Mouse (Mus musculus): ENCODE measurements around the gene Arhgap27. TPM values are rescaled to one million over a fixed set of nuclear protein-coding genes. Genes with fewer than 3 reads are reported as not detected.
"Not testable (repeated sequence)": the region's sequence is repeated elsewhere in the genome, so short reads cannot be mapped to it uniquely, and the experiment has no call there.

The Arhgap27 gene
- total RNA-seq, 2 experiments from 2014 or later = 7.9 to 9.6 TPM

GRCm38 (mm10) chr11:103332890-103333651 is 30.4 kb downstream of the Arhgap27 start:
- DNase-seq = peak in 1 of 2 experiments; percentile 25

GRCm38 (mm10) chr11:103332186-103332889 is 31.2 kb downstream of the Arhgap27 start:
- DNase-seq = peak; percentile 78 to 84

- no peak for DNase-seq
These were observed 31.8 kb downstream of the Arhgap27 start for GRCm38 (mm10) chr11:103331502-103332185.

GRCm38 (mm10) chr11:103330651-103331319 is 32.7 kb downstream of the Arhgap27 start:
- DNase-seq = no peak

GRCm38 (mm10) chr11:103326950-103327349 is 36.5 kb downstream of the Arhgap27 start:
- DNase-seq = peak; percentile 69 to 76

GRCm38 (mm10) chr11:103325172-103325571 is 38.3 kb downstream of the Arhgap27 start:
- peak; percentile 54 to 67 for DNase-seq

- no peak for DNase-seq
These were observed 38.8 kb downstream of the Arhgap27 start for GRCm38 (mm10) chr11:103324723-103325122.

GRCm38 (mm10) chr11:103322832-103323231 is 40.7 kb downstream of the Arhgap27 start:
- not testable (repeated sequence) for DNase-seq

GRCm38 (mm10) chr11:103320646-103321045 is 42.8 kb downstream of the Arhgap27 start:
- DNase-seq = no peak

GRCm38 (mm10) chr11:103320196-103320595 is 43.3 kb downstream of the Arhgap27 start:
- no peak for DNase-seq

GRCm38 (mm10) chr11:103318042-103318441 is 45.5 kb downstream of the Arhgap27 start:
- no peak for DNase-seq

GRCm38 (mm10) chr11:103315379-103315778 is 48.1 kb downstream of the Arhgap27 start:
- no peak for DNase-seq

- no peak for DNase-seq
These were observed 48.6 kb downstream of the Arhgap27 start for GRCm38 (mm10) chr11:103314736-103315374.

- DNase-seq = no peak
These were observed 50.0 kb downstream of the Arhgap27 start for GRCm38 (mm10) chr11:103313542-103313941.

GRCm38 (mm10) chr11:103312655-103313255 is 50.7 kb downstream of the Arhgap27 start:
- no peak for DNase-seq

- no peak for DNase-seq
These were observed 51.4 kb downstream of the Arhgap27 start for GRCm38 (mm10) chr11:103311960-103312611.

GRCm38 (mm10) chr11:103309956-103310574 is 53.4 kb downstream of the Arhgap27 start:
- DNase-seq = no peak

GRCm38 (mm10) chr11:103307910-103308309 is 55.6 kb downstream of the Arhgap27 start:
- no peak for DNase-seq

GRCm38 (mm10) chr11:103304525-103304924 is 59.0 kb downstream of the Arhgap27 start:
- DNase-seq = no peak

- no peak for DNase-seq
These were observed 68.7 kb downstream of the Arhgap27 start for GRCm38 (mm10) chr11:103294772-103295171.

- no peak for DNase-seq
These were observed 69.4 kb downstream of the Arhgap27 start for GRCm38 (mm10) chr11:103294066-103294465.

Measured in layer of hippocampus, postnatal 36 days (tissue).